Mouse (Mus musculus) retina, adult 2 months (tissue): ENCODE data around the gene Wdhd1.

Experiments
- DNase-seq: peaks from one replicate; pipeline ENCODE4 v3.0.0-alpha.2; 2012; ENCODE audit warnings: low read depth, low spot score

Wdhd1 gene

GRCm38 (mm10) chr14:47281535-47281934, 4.9 kb upstream of the Wdhd1 start:
- DNase-seq = no peak

GRCm38 (mm10) chr14:47279058-47279457, 2.4 kb upstream of the Wdhd1 start:
- DNase-seq = no peak

- no peak for DNase-seq
These were observed 537 bp downstream of the Wdhd1 start for GRCm38 (mm10) chr14:47276036-47276603.

- DNase-seq = no peak
These were observed 1.2 kb downstream of the Wdhd1 start for GRCm38 (mm10) chr14:47275417-47275816.

GRCm38 (mm10) chr14:47273751-47274150, 2.9 kb downstream of the Wdhd1 start:
- no peak for DNase-seq

GRCm38 (mm10) chr14:47269706-47270105, 7.0 kb downstream of the Wdhd1 start:
- no peak for DNase-seq

- no peak for DNase-seq
These were observed 7.6 kb downstream of the Wdhd1 start for GRCm38 (mm10) chr14:47269056-47269455.

- DNase-seq = no peak
These were observed 10.8 kb downstream of the Wdhd1 start for GRCm38 (mm10) chr14:47265829-47266228.

GRCm38 (mm10) chr14:47264866-47265265, 11.8 kb downstream of the Wdhd1 start:
- DNase-seq = no peak

GRCm38 (mm10) chr14:47249839-47250238, 26.8 kb downstream of the Wdhd1 start:
- no peak for DNase-seq

- DNase-seq = no peak
These were observed 33.9 kb downstream of the Wdhd1 start for GRCm38 (mm10) chr14:47242753-47243152.

- no peak for DNase-seq
These were observed 35.6 kb downstream of the Wdhd1 start for GRCm38 (mm10) chr14:47241046-47241445.

GRCm38 (mm10) chr14:47240600-47240999, 36.1 kb downstream of the Wdhd1 start:
- DNase-seq = no peak

- no peak for DNase-seq
These were observed 39.4 kb downstream of the Wdhd1 start for GRCm38 (mm10) chr14:47237286-47237685.

- DNase-seq = no peak
These were observed 40.2 kb downstream of the Wdhd1 start for GRCm38 (mm10) chr14:47236491-47236890.

- no peak for DNase-seq
These were observed 42.0 kb downstream of the Wdhd1 start for GRCm38 (mm10) chr14:47234526-47235250.

GRCm38 (mm10) chr14:47234032-47234431, 42.6 kb downstream of the Wdhd1 start:
- no peak for DNase-seq

GRCm38 (mm10) chr14:47233602-47234001, 43.1 kb downstream of the Wdhd1 start:
- no peak for DNase-seq

- no peak for DNase-seq
These were observed 46.8 kb downstream of the Wdhd1 start for GRCm38 (mm10) chr14:47229796-47230376.

- DNase-seq = no peak
These were observed 50.7 kb downstream of the Wdhd1 start for GRCm38 (mm10) chr14:47225931-47226330.

- DNase-seq = no peak
These were observed 52.0 kb downstream of the Wdhd1 start for GRCm38 (mm10) chr14:47224476-47225325.
